Mouse (Mus musculus) small intestine, adult 2 months (tissue): ENCODE measurements around the gene Rhbdl1.

Source experiments
- CTCF ChIP-seq: fragments of 200-500 bp; IDR thresholded peaks from 2 replicates; pipeline ENCODE4 v1.5.1; 2012; ENCODE audit warnings: low read depth, mild to moderate bottlenecking, control low read depth, inconsistent platforms, low read length, moderate library complexity, mixed read lengths; ENCODE audit not compliant: insufficient replicate concordance, insufficient read length; ENCODE audit errors: extremely low read depth
- POLR2A ChIP-seq: fragments of 200-500 bp; IDR thresholded peaks from 2 replicates; pipeline ENCODE4 v1.6.1; 2012; ENCODE audit warnings: low read depth, mild to moderate bottlenecking, control low read depth, inconsistent platforms, low read length, moderate library complexity

GRCm38 (mm10) chr17:25796951-25797369 is 40.1 kb downstream of the Rhbdl1 start, which contains the start of gene Metrn:
- TF ChIP-seq CTCF (no peak), POLR2A (no peak)
